Mouse (Mus musculus) forebrain, embryonic 11.5 days (tissue): ENCODE measurements around the gene Zfp410. TPM values are rescaled to one million over a fixed set of nuclear protein-coding genes. Genes with fewer than 3 reads are reported as not detected.
"Not testable (repeated sequence)": the region's sequence is repeated elsewhere in the genome, so short reads cannot be mapped to it uniquely, and the experiment has no call there.

Source experiments
- ATAC-seq: fragments of 200-750 bp; cut with Nextera tagmentation; replicated peaks from 2 replicates; pipeline ENCODE4 v1.8.0; 2017; ENCODE audit warnings: moderate TSS enrichment; ENCODE audit not compliant: low FRiP score
- DNase-seq: peaks from one replicate; pipeline ENCODE4 v3.0.0-alpha.2; 2017; ENCODE audit warnings: low spot score
- H3K27ac ChIP-seq: fragments of 300-500 bp; sonication (generic); 2 replicates; pipeline ENCODE4 v1.5.1; 2014; ENCODE audit warnings: low read depth, low read length
- H3K27me3 ChIP-seq: fragments of 300-500 bp; sonication (generic); 2 replicates; pipeline ENCODE4 v1.6.1; 2014; ENCODE audit warnings: mild to moderate bottlenecking, low read length, mixed read lengths; ENCODE audit not compliant: control insufficient read depth, insufficient read depth
- H3K36me3 ChIP-seq: fragments of 300-500 bp; sonication (generic); 2 replicates; pipeline ENCODE4 v1.6.1; 2014; ENCODE audit warnings: mild to moderate bottlenecking, low read length, moderate library complexity, mixed read lengths; ENCODE audit not compliant: control insufficient read depth, insufficient read depth
- H3K4me1 ChIP-seq: fragments of 300-500 bp; sonication (generic); replicated peaks from 2 replicates; pipeline ENCODE4 v1.6.1; 2014; ENCODE audit warnings: low read length, mixed read lengths; ENCODE audit not compliant: control insufficient read depth, insufficient read depth
- H3K4me2 ChIP-seq: fragments of 300-500 bp; sonication (generic); 2 replicates; pipeline ENCODE4 v1.6.1; 2014; ENCODE audit warnings: low read depth, mild to moderate bottlenecking, low read length, moderate library complexity, mixed read lengths; ENCODE audit not compliant: severe bottlenecking
- H3K4me3 ChIP-seq: fragments of 300-500 bp; sonication (generic); 2 replicates; pipeline ENCODE4 v1.5.1; 2014; ENCODE audit warnings: low read depth, low read length
- H3K9ac ChIP-seq: fragments of 300-500 bp; sonication (generic); 2 replicates; pipeline ENCODE4 v1.6.1; 2014; ENCODE audit warnings: low read length
- H3K9me3 ChIP-seq: fragments of 300-500 bp; sonication (generic); 2 replicates; pipeline ENCODE4 v1.6.1; 2016; ENCODE audit warnings: low read length, mixed read lengths; ENCODE audit not compliant: control insufficient read depth
- WGBS: fragments of 180-500 bp; shearing (Covaris S2); extraction: QIAGEN DNeasy Blood & Tissue Kit; methylation state at CpG from one replicate; pipeline ENCODE4 v1.1.7; 2014; 5-methylcytosine and 5-hydroxymethylcytosine counted together
- polyA plus RNA-seq: library from polyadenylated mRNA; unstranded; fragments of >200 nt; fragmentation: Nextera tagmentation; extraction: Ambion mirVana; gene quantifications from 2 replicates; pipeline ENCODE4 v1.2.1, GENCODE M21; 2014

Gene Zfp410
- polyA plus RNA-seq, 1 experiment from 2014 or later = 129 TPM

GRCm38 (mm10) chr12:84316006-84316405 lies 646 bp upstream of the Zfp410 start:
- WGBS = 56% methylated on average over 7 of the region's 7 CpGs
- H3K4me2 ChIP-seq = peak overlapping the region; percentile 70
- DNase-seq (no peak), ATAC-seq (0 out of 2 replicates have a peak, but pooled peaks have one; percentile 4)
- H3K36me3 ChIP-seq = no peaks in the 10 kb centered on the region
- H3K4me3 ChIP-seq = peak overlapping the region; percentile 98
- H3K9ac ChIP-seq = peak overlapping the region; percentile 96
- no peak overlapping the region for H3K27ac ChIP-seq
- no peaks in the 10 kb centered on the region for H3K27me3 ChIP-seq
- 0 out of 2 replicates have a peak, but pooled peaks cover 4% of the 10 kb centered on the region for H3K4me1 ChIP-seq
- no peaks in the 10 kb centered on the region for H3K9me3 ChIP-seq

- 89% methylated on average over 4 of the region's 4 CpGs for WGBS
- Histone ChIP-seq H3K9ac (no peak overlapping the region), H3K27ac (no peak overlapping the region), H3K4me2 (no peak overlapping the region), H3K9me3 (no peaks in the 10 kb centered on the region), H3K27me3 (no peaks in the 10 kb centered on the region), H3K4me1 (no peaks in the 10 kb centered on the region), H3K36me3 (peaks cover 4% of the 10 kb centered on the region; the same call in 1 of the 2 replicates), H3K4me3 (no peak overlapping the region)
- no peak for DNase-seq
- ATAC-seq = no peak
These were observed 10.5 kb downstream of the Zfp410 start for GRCm38 (mm10) chr12:84327111-84327512.

GRCm38 (mm10) chr12:84336963-84337625 lies 20.4 kb downstream of the Zfp410 start:
- Histone ChIP-seq H3K9me3 (no peaks in the 10 kb centered on the region), H3K4me2 (no peak overlapping the region), H3K4me3 (no peak overlapping the region), H3K27me3 (no peaks in the 10 kb centered on the region), H3K27ac (no peak overlapping the region), H3K9ac (no peak overlapping the region), H3K4me1 (no peaks in the 10 kb centered on the region), H3K36me3 (peaks cover 6% of the 10 kb centered on the region; the same call in 1 of the 2 replicates)
- DNase-seq (no peak), ATAC-seq (no peak)
- 91% methylated on average over 11 of the region's 11 CpGs for WGBS

GRCm38 (mm10) chr12:84347192-84347591 lies 30.5 kb downstream of the Zfp410 start:
- Histone ChIP-seq H3K27me3 (no peaks in the 10 kb centered on the region), H3K4me2 (no peak overlapping the region), H3K4me3 (no peak overlapping the region), H3K4me1 (0 out of 2 replicates have a peak, but pooled peaks cover 2% of the 10 kb centered on the region), H3K27ac (no peak overlapping the region), H3K9ac (no peak overlapping the region), H3K9me3 (no peaks in the 10 kb centered on the region), H3K36me3 (no peaks in the 10 kb centered on the region; the same call in 1 of the 2 replicates)
- DNase-seq (no peak), ATAC-seq (no peak)
- 50% methylated on average over 2 of the region's 2 CpGs for WGBS

- not testable (repeated sequence) for H3K27me3 ChIP-seq, H3K4me2 ChIP-seq, H3K27ac ChIP-seq, H3K9me3 ChIP-seq, ATAC-seq, H3K36me3 ChIP-seq, H3K4me3 ChIP-seq, H3K9ac ChIP-seq, DNase-seq, H3K4me1 ChIP-seq
- 84% methylated on average over 2 of the region's 2 CpGs for WGBS
These were observed 42.0 kb downstream of the Zfp410 start for GRCm38 (mm10) chr12:84358699-84359098.

GRCm38 (mm10) chr12:84361555-84362489 lies 45.2 kb downstream of the Zfp410 start, which contains the start of the genes Coq6 and Fam161b:
TSS of gene Coq6 (plus strand) at chr12:84361657.
TSS of gene Fam161b (minus strand) at chr12:84361833.
- DNase-seq = peak; percentile 95
- H3K4me1 ChIP-seq = peaks cover 6% of the 10 kb centered on the region; the same call in 1 of the 2 replicates
- H3K36me3 ChIP-seq = no peaks in the 10 kb centered on the region
- no peaks in the 10 kb centered on the region for H3K9me3 ChIP-seq
- H3K27ac ChIP-seq = no peak within 1 kb of the TSS
- H3K4me3 ChIP-seq = peak within 1 kb of the TSS; percentile 98
- H3K4me2 ChIP-seq = peak within 1 kb of the TSS; percentile 88
- under 1% methylated on average over 51 of the region's 51 CpGs for WGBS
- no peaks in the 10 kb centered on the region for H3K27me3 ChIP-seq
- peak; percentile 99 for ATAC-seq
- H3K9ac ChIP-seq = peak within 1 kb of the TSS; percentile 84

- Histone ChIP-seq H3K36me3 (no peaks in the 10 kb centered on the region), H3K4me3 (peak overlapping the region; percentile 98), H3K9me3 (no peaks in the 10 kb centered on the region), H3K4me2 (peak overlapping the region; percentile 88), H3K27ac (no peak overlapping the region), H3K9ac (no peak overlapping the region; the same call in 1 of the 2 replicates), H3K4me1 (peaks cover 6% of the 10 kb centered on the region; the same call in 1 of the 2 replicates), H3K27me3 (no peaks in the 10 kb centered on the region)
- no peak for ATAC-seq
- WGBS = 78% methylated on average over 2 of the region's 2 CpGs
- DNase-seq = no peak
These were observed 46.2 kb downstream of the Zfp410 start for GRCm38 (mm10) chr12:84362872-84363271.

- Histone ChIP-seq H3K4me3 (no peak overlapping the region), H3K9me3 (no peaks in the 10 kb centered on the region), H3K9ac (no peak overlapping the region), H3K27me3 (no peaks in the 10 kb centered on the region), H3K27ac (no peak overlapping the region), H3K4me1 (peaks cover 6% of the 10 kb centered on the region; the same call in 1 of the 2 replicates), H3K4me2 (no peak overlapping the region), H3K36me3 (no peaks in the 10 kb centered on the region)
- ATAC-seq = no peak
- 88% methylated on average over 9 of the region's 9 CpGs for WGBS
- no peak for DNase-seq
These were observed 47.6 kb downstream of the Zfp410 start for GRCm38 (mm10) chr12:84364291-84364690.
